Mouse (Mus musculus): Measurements from ENCODE around the gene Gmeb2. TPM values are rescaled to one million over a fixed set of nuclear protein-coding genes. Genes with fewer than 3 reads are reported as not detected.

Gmeb2 gene
- polyA plus RNA-seq, 1 experiment from 2014 or later, result 13.0 TPM

GRCm38 (mm10) chr2:181218881-181219485 lies 68.9 kb downstream of the Gmeb2 start:
- Histone ChIP-seq H3K4me2 (peak overlapping the region; percentile 58), H3K4me1 (peaks cover 35% of the 10 kb centered on the region), H3K27me3 (replicated peaks) (peaks cover 53% of the 10 kb centered on the region), H3K27ac (no peak overlapping the region), H3K4me3 (no peak overlapping the region), H3K36me3 (no peaks in the 10 kb centered on the region), H3K9me3 (replicated peaks) (no peaks in the 10 kb centered on the region), H3K9ac (no peak overlapping the region)
- ATAC-seq, result no peak
- WGBS (ENCODE audit: insufficient replicate concordance), result 27% methylated on average over 5 of the region's 5 CpGs

DNA sequence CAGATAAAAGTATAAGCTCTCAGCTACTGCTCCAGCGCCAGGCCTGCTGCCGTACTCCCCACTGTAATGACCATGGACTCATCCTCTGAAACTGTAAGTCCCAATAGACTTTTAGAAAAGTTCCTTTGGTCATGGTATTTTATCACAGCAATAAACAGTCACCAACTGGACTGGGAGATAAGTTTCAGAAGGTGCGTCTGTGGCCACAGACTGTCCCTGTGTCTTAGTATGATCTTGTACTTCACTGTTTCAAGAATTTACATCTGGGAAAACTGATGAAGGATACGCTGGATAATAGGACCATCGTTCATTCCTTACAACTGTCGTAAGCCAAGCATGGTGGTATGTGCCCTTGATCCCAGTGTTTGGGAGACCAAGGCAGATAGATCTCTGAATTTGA lies 71.8 kb downstream of the Gmeb2 start:
- Histone ChIP-seq H3K36me3 (no peaks in the 10 kb centered on the region), H3K4me1 (peaks cover 48% of the 10 kb centered on the region), H3K9ac (no peak overlapping the region), H3K4me3 (no peak overlapping the region), H3K27me3 (replicated peaks) (peaks cover 71% of the 10 kb centered on the region), H3K27ac (no peak overlapping the region), H3K4me2 (no peak overlapping the region), H3K9me3 (replicated peaks) (no peaks in the 10 kb centered on the region)
- ATAC-seq, result 0 out of 2 replicates have a peak, but pooled peaks have one; percentile 19
- 68% methylated on average over 6 of the region's 6 CpGs for WGBS (ENCODE audit: insufficient replicate concordance)

GRCm38 (mm10) chr2:181213021-181213445 lies 74.8 kb downstream of the Gmeb2 start, which contains the start of gene Srms:
Gene Srms (minus strand): TSS chr2:181213185.
- no peak within 1 kb of the TSS for H3K27ac ChIP-seq
- peaks cover 28% of the 10 kb centered on the region for H3K4me1 ChIP-seq
- H3K27me3 ChIP-seq (replicated peaks), result peaks cover 75% of the 10 kb centered on the region
- no peaks in the 10 kb centered on the region for H3K36me3 ChIP-seq
- ATAC-seq, result peak; percentile 58
- 3% methylated on average over 17 of the region's 17 CpGs for WGBS (ENCODE audit: insufficient replicate concordance)
- H3K4me2 ChIP-seq, result peak within 1 kb of the TSS; percentile 65
- peak within 1 kb of the TSS; percentile 40 for H3K4me3 ChIP-seq
- no peaks in the 10 kb centered on the region for H3K9me3 ChIP-seq (replicated peaks)
- H3K9ac ChIP-seq, result no peak within 1 kb of the TSS

DNA sequence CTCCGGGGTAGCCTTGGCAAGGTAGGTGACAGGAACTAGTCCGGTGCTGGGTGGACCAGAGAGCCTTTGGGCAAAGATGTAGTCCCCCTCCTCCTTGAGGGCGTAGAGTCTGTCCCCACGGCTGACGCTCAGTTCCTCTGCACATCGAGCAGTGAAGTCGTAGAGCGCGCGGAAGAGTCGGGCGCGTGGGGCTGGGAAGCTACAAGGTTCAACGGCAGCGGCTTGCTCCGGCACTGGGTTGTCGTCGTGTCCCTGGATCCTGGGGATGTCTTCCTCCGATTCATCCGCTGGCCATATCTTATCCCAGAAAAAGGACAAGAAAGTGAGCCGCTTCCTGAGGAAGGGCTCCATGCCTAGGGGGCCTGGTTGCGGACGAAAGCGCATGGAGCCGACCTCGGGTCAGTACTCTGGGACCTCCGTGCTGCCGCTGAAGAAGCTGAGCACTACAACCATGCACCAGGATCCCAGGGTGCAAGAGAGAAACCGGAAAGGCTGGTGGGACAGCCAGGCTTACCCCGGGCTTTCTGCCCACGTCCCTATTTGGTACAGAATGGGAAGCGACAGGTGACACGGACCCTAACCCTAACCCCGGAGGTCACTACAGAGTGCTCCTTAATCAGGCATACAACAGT lies 75.3 kb downstream of the Gmeb2 start:
- peak overlapping the region; percentile 40 for H3K4me3 ChIP-seq
- H3K4me1 ChIP-seq, result peaks cover 28% of the 10 kb centered on the region
- H3K9me3 ChIP-seq (replicated peaks), result no peaks in the 10 kb centered on the region
- H3K27ac ChIP-seq, result no peak overlapping the region
- H3K9ac ChIP-seq, result no peak overlapping the region
- peaks cover 81% of the 10 kb centered on the region for H3K27me3 ChIP-seq (replicated peaks)
- WGBS (ENCODE audit: insufficient replicate concordance), result 5% methylated on average over 34 of the region's 34 CpGs
- H3K4me2 ChIP-seq, result peak overlapping the region; percentile 65
- no peak for ATAC-seq
- no peaks in the 10 kb centered on the region for H3K36me3 ChIP-seq

GRCm38 (mm10) chr2:181206118-181206517 lies 81.7 kb downstream of the Gmeb2 start:
- ATAC-seq, result peak; percentile 98
- Histone ChIP-seq H3K4me1 (peaks cover 31% of the 10 kb centered on the region), H3K27me3 (replicated peaks) (peaks cover 69% of the 10 kb centered on the region), H3K9me3 (replicated peaks) (no peaks in the 10 kb centered on the region), H3K4me2 (peak overlapping the region; percentile 67), H3K9ac (0 out of 2 replicates have a peak overlapping the region, but pooled peaks have one; percentile 25), H3K27ac (peak overlapping the region; percentile 75), H3K4me3 (peak overlapping the region; percentile 24), H3K36me3 (no peaks in the 10 kb centered on the region)
- 39% methylated on average over 9 of the region's 9 CpGs for WGBS (ENCODE audit: insufficient replicate concordance)

GRCm38 (mm10) chr2:181205678-181206077 lies 82.2 kb downstream of the Gmeb2 start:
- Histone ChIP-seq H3K27me3 (replicated peaks) (peaks cover 69% of the 10 kb centered on the region), H3K9me3 (replicated peaks) (no peaks in the 10 kb centered on the region), H3K4me2 (peak overlapping the region; percentile 67), H3K36me3 (no peaks in the 10 kb centered on the region), H3K27ac (peak overlapping the region; percentile 75), H3K4me1 (peaks cover 31% of the 10 kb centered on the region), H3K9ac (0 out of 2 replicates have a peak overlapping the region, but pooled peaks have one; percentile 25), H3K4me3 (peak overlapping the region; percentile 24)
- 62% methylated on average over 5 of the region's 5 CpGs for WGBS (ENCODE audit: insufficient replicate concordance)
- ATAC-seq, result peak; percentile 77

GRCm38 (mm10) chr2:181202886-181203285 lies 84.9 kb downstream of the Gmeb2 start:
- Histone ChIP-seq H3K27ac (no peak overlapping the region), H3K4me3 (no peak overlapping the region), H3K9ac (no peak overlapping the region), H3K4me2 (no peak overlapping the region), H3K27me3 (replicated peaks) (peaks cover 53% of the 10 kb centered on the region), H3K36me3 (no peaks in the 10 kb centered on the region), H3K9me3 (replicated peaks) (no peaks in the 10 kb centered on the region), H3K4me1 (peaks cover 31% of the 10 kb centered on the region)
- 70% methylated on average over 6 of the region's 6 CpGs for WGBS (ENCODE audit: insufficient replicate concordance)
- ATAC-seq, result no peak

DNA sequence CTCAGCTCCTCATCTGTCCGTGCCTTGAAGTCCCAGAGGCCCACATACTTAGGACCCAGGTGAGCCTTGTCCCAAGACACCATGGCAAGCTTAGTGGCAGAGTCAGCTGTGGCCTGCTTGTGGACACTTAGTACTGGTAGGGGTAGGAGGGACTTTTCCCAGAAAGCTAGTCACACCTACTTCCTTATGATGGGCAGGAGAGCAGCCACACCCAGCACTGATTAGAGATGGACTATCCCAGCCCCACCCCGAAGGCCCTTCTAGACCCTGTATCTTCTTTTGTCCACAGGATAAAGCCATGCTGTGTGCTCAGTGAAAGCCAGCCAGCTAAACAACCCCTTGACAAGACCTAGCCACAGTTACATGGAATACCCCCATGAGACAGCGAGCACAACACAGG lies 85.4 kb downstream of the Gmeb2 start, which contains the start of gene Ptk6:
TSS of gene Ptk6 (minus strand) at position 368 of the 400 bp plus-strand sequence.
- peaks cover 52% of the 10 kb centered on the region for H3K27me3 ChIP-seq (replicated peaks)
- H3K36me3 ChIP-seq, result no peaks in the 10 kb centered on the region
- 73% methylated on average over 3 of the region's 3 CpGs for WGBS (ENCODE audit: insufficient replicate concordance)
- no peak within 1 kb of the TSS for H3K9ac ChIP-seq
- ATAC-seq, result no peak
- no peak within 1 kb of the TSS for H3K4me2 ChIP-seq
- no peaks in the 10 kb centered on the region for H3K9me3 ChIP-seq (replicated peaks)
- no peak within 1 kb of the TSS for H3K27ac ChIP-seq
- peaks cover 31% of the 10 kb centered on the region for H3K4me1 ChIP-seq
- H3K4me3 ChIP-seq, result no peak within 1 kb of the TSS

- 48% methylated on average over 3 of the region's 3 CpGs for WGBS (ENCODE audit: insufficient replicate concordance)
- H3K4me3 ChIP-seq, result no peak overlapping the region
- no peak for ATAC-seq
- no peak overlapping the region for H3K9ac ChIP-seq
- H3K36me3 ChIP-seq, result no peaks in the 10 kb centered on the region
- no peak overlapping the region for H3K27ac ChIP-seq
- no peak overlapping the region for H3K4me2 ChIP-seq
- H3K9me3 ChIP-seq (replicated peaks), result no peaks in the 10 kb centered on the region
- H3K27me3 ChIP-seq (replicated peaks), result peaks cover 44% of the 10 kb centered on the region
- peaks cover 29% of the 10 kb centered on the region for H3K4me1 ChIP-seq
Measured at GRCm38 (mm10) chr2:181201606-181202005, 86.2 kb downstream of the Gmeb2 start.

Other genes starting within 250 kb of the Gmeb2 start
- 0.29 and 0.54 TPM in 2 replicates for gene Chrna4, start 244.5 kb downstream of the Gmeb2 start, polyA plus RNA-seq (2016; fragmentation: Nextera tagmentation; extraction: Ambion mirVana)
- gene Kcnq2, start 152.7 kb downstream of the Gmeb2 start, polyA plus RNA-seq (2016; fragmentation: Nextera tagmentation; extraction: Ambion mirVana), result 0.08 and 0.26 TPM in 2 replicates
- gene Eef1a2, start 131.0 kb downstream of the Gmeb2 start, polyA plus RNA-seq (2016; fragmentation: Nextera tagmentation; extraction: Ambion mirVana), result not detected in 2 replicates
- 114 and 115 TPM in 2 replicates for gene Ppdpf, start 100.8 kb downstream of the Gmeb2 start, polyA plus RNA-seq (2016; fragmentation: Nextera tagmentation; extraction: Ambion mirVana)
- gene Ptk6, start 85.2 kb downstream of the Gmeb2 start, polyA plus RNA-seq (2016; fragmentation: Nextera tagmentation; extraction: Ambion mirVana), result 0.04 TPM in 1 of 2 replicates, not detected in the other
- gene Srms, start 74.8 kb downstream of the Gmeb2 start, polyA plus RNA-seq (2016; fragmentation: Nextera tagmentation; extraction: Ambion mirVana), result 0.07 and 0.29 TPM in 2 replicates
- gene Fndc11, start 68.0 kb downstream of the Gmeb2 start, polyA plus RNA-seq (2016; fragmentation: Nextera tagmentation; extraction: Ambion mirVana), result 0.11 and 0.26 TPM in 2 replicates
- gene Helz2, start 46.0 kb downstream of the Gmeb2 start, polyA plus RNA-seq (2016; fragmentation: Nextera tagmentation; extraction: Ambion mirVana), result 1.7 and 1.8 TPM in 2 replicates
- 0.18 TPM in 1 of 2 replicates, not detected in the other for gene Stmn3, start 26.5 kb upstream of the Gmeb2 start, polyA plus RNA-seq (2016; fragmentation: Nextera tagmentation; extraction: Ambion mirVana)
- gene Rtel1, start 31.7 kb upstream of the Gmeb2 start, polyA plus RNA-seq (2016; fragmentation: Nextera tagmentation; extraction: Ambion mirVana), result 39.8 and 40.4 TPM in 2 replicates
- gene Zgpat, start 76.9 kb upstream of the Gmeb2 start, polyA plus RNA-seq (2016; fragmentation: Nextera tagmentation; extraction: Ambion mirVana), result 22.6 and 23.9 TPM in 2 replicates
- gene Arfrp1, start 77.4 kb upstream of the Gmeb2 start, polyA plus RNA-seq (2016; fragmentation: Nextera tagmentation; extraction: Ambion mirVana), result 34.4 and 36.7 TPM in 2 replicates
- 10.3 and 12.1 TPM in 2 replicates for gene Lime1, start 92.0 kb upstream of the Gmeb2 start, polyA plus RNA-seq (2016; fragmentation: Nextera tagmentation; extraction: Ambion mirVana)
- 15.5 and 16.9 TPM in 2 replicates for gene Zbtb46, start 171.4 kb upstream of the Gmeb2 start, polyA plus RNA-seq (2016; fragmentation: Nextera tagmentation; extraction: Ambion mirVana)
- gene Abhd16b, start 205.2 kb upstream of the Gmeb2 start, polyA plus RNA-seq (2016; fragmentation: Nextera tagmentation; extraction: Ambion mirVana), result 0.12 TPM in 1 of 2 replicates, not detected in the other
- 93.4 and 95.8 TPM in 2 replicates for gene Tpd52l2, start 209.1 kb upstream of the Gmeb2 start, polyA plus RNA-seq (2016; fragmentation: Nextera tagmentation; extraction: Ambion mirVana)
- 43.6 and 45.0 TPM in 2 replicates for gene Dnajc5, start 232.4 kb upstream of the Gmeb2 start, polyA plus RNA-seq (2016; fragmentation: Nextera tagmentation; extraction: Ambion mirVana)

All from liver, embryonic 12.5 days (tissue).